Mouse (Mus musculus) hindlimb bud, embryonic 11.5 days (tissue): ENCODE results near the gene Zcchc17.

Experiments
- DNase-seq: peaks from one replicate; pipeline ENCODE4 v3.0.0-alpha.2; 2012; ENCODE audit warnings: low read depth, low spot score; ENCODE audit errors: extremely low spot score

Gene Zcchc17

DNA sequence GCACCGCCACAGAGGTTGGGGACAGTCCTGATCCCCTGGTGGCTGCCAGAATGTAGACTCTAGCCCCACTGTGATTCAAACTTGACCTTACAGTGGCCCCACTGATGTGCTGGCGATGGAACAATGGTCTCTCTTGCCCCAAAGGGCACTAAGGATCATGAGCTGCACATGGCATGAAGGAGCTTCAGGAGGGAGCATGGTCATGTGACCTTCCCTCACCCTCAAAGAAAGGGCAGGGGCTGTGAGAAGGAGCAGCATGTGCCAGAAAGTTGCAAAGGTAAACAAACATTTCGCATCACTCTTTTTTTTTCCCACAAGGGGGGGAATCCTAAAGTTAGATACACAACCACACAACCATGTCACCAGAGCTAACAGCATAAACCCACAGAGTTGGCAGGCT lies 41.6 kb downstream of the Zcchc17 start:
- DNase-seq: no peak

DNA sequence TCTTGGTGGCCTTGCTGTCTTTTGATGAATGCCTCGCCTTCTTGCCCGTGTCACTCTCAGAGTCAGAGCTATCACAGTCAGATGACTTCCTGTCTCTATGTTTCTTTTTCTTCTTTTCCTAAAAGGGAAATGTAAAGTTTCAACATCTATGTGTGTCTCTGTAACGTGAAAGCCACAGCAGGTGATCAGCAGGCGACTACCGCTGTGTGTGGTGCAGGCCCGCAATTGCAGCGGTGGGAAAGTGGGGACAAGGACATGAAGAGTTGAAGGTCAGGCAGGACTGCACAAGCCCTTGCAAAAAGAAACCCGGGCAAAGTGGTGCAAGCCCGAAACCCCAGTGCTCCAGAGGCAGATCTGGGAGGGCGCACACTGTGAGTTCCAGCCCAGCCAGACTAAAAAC lies 43.1 kb downstream of the Zcchc17 start:
- DNase-seq: no peak

- no peak for DNase-seq
Measured at GRCm38 (mm10) chr4:130315771-130316527, 43.8 kb downstream of the Zcchc17 start.

- DNase-seq: no peak
Measured at GRCm38 (mm10) chr4:130313552-130313951, 46.2 kb downstream of the Zcchc17 start.

- DNase-seq: no peak
Measured at GRCm38 (mm10) chr4:130312526-130312925, 47.2 kb downstream of the Zcchc17 start.

GRCm38 (mm10) chr4:130309254-130309653 lies 50.5 kb downstream of the Zcchc17 start:
- no peak for DNase-seq

- no peak for DNase-seq
Measured at GRCm38 (mm10) chr4:130308231-130309081, 51.3 kb downstream of the Zcchc17 start, which contains the start of the genes Fabp3 and Gm10570. TSS of gene Fabp3 (plus strand) at chr4:130308595. TSS of gene Gm10570 (minus strand) at chr4:130308674.

GRCm38 (mm10) chr4:130307851-130308230 lies 51.9 kb downstream of the Zcchc17 start:
- DNase-seq: peak; percentile 6

DNA sequence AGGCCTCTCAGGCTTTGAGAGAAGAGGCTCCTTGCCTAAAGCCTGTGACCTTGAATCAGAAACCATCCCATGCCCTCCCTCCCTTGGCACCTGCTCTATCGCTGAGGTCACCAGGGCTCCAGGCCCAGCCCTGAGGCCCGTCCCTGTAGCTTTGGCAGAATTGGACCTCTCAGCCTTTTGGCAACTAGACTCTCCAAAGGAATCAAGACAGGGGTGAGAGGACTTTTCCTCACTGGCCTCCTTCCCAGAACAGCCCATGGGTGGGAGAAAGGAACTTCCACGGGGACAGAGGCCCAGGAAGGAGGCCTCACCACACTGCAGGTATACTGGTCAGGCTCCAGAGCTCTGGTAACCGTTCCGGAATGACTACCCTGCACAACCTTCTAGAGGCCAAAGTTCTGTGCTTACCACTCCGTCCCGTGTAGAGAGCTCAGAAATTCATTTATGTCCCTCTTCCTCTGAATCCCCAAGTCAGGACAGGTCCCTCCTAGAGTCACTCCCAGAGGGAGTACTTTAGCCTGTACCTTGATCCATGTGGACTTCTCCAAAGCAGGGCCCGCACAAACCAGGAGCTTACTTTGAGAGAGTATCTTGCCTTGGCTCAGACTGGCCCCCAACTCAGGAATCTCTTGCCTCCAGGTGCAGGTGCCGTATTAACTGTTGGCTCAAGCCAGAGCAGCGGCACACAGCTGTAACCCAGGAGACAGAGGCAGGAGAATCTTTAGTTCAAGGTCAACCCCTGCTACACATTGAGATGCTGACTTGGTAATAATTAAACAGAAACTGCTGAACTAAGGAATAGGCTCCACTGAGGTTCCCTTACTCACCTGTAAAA lies 52.7 kb downstream of the Zcchc17 start:
- no peak for DNase-seq

DNA sequence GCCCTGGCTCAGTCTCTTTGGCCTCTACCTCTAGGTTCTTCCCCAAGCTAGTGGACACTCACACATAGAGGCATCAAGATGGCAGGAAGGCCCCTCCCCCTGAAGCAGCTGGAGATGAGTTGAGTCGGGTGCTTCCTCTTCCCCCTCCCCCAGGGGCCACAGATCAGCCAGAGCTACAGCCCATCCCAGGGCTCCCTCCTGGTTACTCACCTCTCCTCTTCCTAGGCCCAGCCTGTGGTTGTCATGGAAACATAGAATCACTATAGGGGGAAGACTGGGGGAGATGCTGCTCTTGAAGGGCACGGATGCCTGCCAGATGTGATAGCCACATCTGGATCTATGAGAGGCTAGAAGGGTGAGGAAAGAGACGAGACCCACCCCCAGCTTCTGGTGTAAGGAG lies 55.0 kb downstream of the Zcchc17 start:
- no peak for DNase-seq

DNA sequence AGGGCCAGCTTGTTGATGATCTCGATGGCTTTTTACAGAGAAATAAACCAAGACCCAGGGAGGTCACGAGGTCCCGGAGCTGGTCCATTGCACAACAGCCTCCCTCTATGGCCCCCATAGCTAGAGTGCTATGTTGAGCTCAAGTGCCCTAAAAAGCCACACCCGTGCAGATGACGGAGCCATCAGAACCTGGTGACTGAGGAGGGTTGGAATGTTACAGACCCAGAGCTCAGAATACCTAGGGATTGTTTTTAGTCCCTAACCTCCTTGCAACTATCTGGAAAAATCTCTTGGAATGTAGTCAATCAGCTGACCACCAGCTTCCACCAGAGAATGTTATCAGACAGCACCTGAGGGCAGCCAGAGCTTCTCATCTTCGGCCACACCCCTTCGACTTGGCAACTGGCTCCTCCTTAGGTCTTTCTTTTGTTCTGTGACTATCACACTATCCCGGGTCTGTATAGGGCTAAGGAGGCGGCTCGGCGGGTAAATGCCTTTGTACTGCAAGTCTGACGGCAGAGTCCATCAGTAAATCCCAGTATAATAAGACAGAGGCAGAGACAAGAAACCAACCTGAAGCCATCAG lies 57.4 kb downstream of the Zcchc17 start:
- DNase-seq: no peak

DNA sequence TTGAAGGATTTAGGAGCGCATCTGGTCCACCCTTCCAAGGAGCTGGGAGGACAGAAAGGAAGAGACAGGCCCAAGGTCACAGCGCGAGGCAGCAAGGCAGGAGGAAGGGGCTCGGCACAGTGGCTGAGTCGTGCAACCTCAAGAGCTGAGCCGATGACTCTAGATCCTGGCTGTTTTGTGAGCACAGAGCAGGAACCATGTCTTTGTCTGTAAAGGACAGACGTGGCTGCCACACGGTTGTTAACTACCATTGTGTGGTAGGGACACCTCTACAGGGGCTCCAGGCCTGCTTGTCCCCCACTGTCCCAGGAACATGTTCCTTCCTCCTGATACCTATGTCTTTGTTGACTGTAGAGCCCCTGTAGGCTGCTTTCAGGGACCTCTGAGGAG lies 60.1 kb downstream of the Zcchc17 start:
- no peak for DNase-seq

GRCm38 (mm10) chr4:130298877-130299628 lies 60.7 kb downstream of the Zcchc17 start:
- DNase-seq: no peak

DNA sequence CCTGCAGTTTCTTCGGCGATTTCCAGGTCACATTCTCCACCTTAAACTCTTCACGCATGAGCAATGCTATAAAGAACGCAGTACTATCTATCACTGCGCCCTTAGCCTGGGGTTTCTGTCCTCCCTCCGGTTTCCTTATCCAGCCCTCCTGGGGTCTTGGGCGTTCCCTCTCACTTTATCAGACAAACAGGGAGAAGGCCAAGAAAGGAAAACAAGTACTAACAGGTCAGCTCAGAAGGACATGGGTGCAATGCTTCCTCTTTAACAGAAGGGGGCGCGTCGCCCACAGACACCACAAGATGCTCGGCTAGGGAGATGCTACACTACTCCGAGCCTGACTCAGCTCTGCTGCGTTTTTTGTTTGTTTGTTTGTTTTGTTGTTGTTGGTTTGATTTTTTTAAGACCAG lies 62.6 kb downstream of the Zcchc17 start:
- no peak for DNase-seq

DNA sequence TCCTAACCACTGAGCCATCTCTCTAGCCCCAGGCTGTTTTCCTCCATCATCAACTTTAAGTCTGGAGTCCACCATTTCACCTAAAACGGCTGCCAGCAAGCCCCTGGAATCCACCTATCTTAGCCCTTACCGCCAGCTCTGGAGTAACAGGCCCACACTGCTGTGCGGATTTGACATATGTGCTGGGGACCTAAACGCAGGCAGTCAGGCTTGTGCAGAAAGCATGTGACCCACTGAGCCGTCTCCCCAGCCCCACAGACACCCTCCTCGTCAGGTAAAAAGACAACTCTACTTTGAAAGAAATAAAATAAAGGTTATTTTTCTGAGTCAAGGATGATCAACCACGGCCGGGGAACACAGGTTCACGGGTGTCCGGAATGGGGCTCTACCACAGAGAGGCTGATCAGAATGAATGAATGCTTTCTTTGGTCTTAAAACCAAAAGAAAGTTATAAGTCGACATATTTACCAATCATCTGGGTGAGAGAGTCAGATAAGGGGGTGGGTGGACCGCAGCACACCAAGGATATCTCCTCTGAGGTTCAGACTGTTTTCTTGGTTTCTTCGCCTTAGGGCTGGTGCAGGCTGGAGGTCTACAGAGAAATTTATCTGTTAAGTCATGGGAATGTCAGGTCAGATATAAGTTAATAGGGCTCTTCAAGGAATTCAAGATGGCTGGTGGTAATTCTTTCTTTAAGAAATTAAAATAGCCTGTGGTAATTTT lies 63.3 kb downstream of the Zcchc17 start:
- DNase-seq: no peak

- no peak for DNase-seq
Measured at GRCm38 (mm10) chr4:130295047-130295745, 64.5 kb downstream of the Zcchc17 start.

- no peak for DNase-seq
Measured at GRCm38 (mm10) chr4:130294513-130294912, 65.2 kb downstream of the Zcchc17 start.

- DNase-seq: peak; percentile 74
Measured at GRCm38 (mm10) chr4:130292271-130292670, 67.5 kb downstream of the Zcchc17 start.

DNA sequence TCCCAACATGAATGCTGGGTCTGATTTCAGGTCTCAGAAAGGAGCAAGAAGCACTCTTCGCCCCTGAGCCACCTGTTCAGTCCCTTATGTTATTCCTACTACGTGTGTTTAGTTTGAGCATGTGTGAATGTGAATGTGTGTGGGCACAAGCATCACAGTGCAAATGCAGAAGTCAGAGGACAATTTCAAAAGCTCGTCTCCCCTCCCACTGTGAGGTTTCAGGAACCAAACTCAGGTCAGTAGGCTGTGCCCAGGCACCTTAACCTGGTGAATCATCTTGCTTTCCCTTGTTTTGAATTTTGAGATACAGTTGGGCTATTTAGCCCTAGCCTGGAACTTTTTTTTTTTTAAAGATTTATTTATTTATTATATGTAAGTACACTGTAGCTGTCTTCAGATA lies 69.9 kb downstream of the Zcchc17 start:
- no peak for DNase-seq
